Mouse (Mus musculus) gastrocnemius, postnatal 10 days (tissue): ENCODE measurements around the gene Tbc1d19. TPM values are rescaled to one million over a fixed set of nuclear protein-coding genes. Genes with fewer than 3 reads are reported as not detected.

Source experiments
- DNase-seq: peaks from one replicate; pipeline ENCODE4 v3.0.0; 2021; ENCODE audit warnings: mixed read lengths
- long read RNA-seq, 2 experiments: library from polyadenylated mRNA; stranded (forward); transcript quantifications; one replicate each; pipeline ENCODE4 v2.0.0; 2021
- total RNA-seq, 2 experiments: library from RNA; stranded (reverse); gene quantifications; 2 replicates each; pipeline ENCODE4 v1.2.3; 2021

Gene Tbc1d19
- total RNA-seq = 10 to 100 TPM; 20.5 to 21.2 TPM
- long read RNA-seq, experiment 1, transcript Tbc1d19-201 (21 exons, 2,273 nt) = major isoform, 12 of 21 reads
- long read RNA-seq, experiment 1, partial matches to known transcripts = 1 of 21 reads
- long read RNA-seq, experiment 1, other reads (novel, unspliced or antisense) = 8 of 21 reads
- long read RNA-seq, experiment 2, transcript Tbc1d19-201 (21 exons, 2,273 nt) = major isoform, 13 of 17 reads
- long read RNA-seq, experiment 2, partial matches to known transcripts = 0 of 17 reads
- long read RNA-seq, experiment 2, other reads (novel, unspliced or antisense) = 4 of 17 reads

GRCm38 (mm10) chr5:53809115-53809991 lies at the start of gene Tbc1d19:
Gene Tbc1d19, plus strand, starts transcription at chr5:53809606.
- DNase-seq = peak; percentile 80

- DNase-seq = no peak
Observed at GRCm38 (mm10) chr5:53759912-53760311, 49.5 kb upstream of the Tbc1d19 start.

- DNase-seq = no peak
Observed at GRCm38 (mm10) chr5:53760914-53761313, 48.5 kb upstream of the Tbc1d19 start.

- DNase-seq = no peak
Observed at GRCm38 (mm10) chr5:53761346-53761745, 48.1 kb upstream of the Tbc1d19 start.

GRCm38 (mm10) chr5:53784818-53785520 lies 24.4 kb upstream of the Tbc1d19 start:
- DNase-seq = no peak

- DNase-seq = no peak
Observed at GRCm38 (mm10) chr5:53801379-53801778, 8.0 kb upstream of the Tbc1d19 start.

GRCm38 (mm10) chr5:53819711-53820110 lies 10.3 kb downstream of the Tbc1d19 start:
- DNase-seq = peak; percentile 23

GRCm38 (mm10) chr5:53825886-53826285 lies 16.5 kb downstream of the Tbc1d19 start:
- no peak for DNase-seq

- DNase-seq = no peak
Observed at GRCm38 (mm10) chr5:53834489-53834888, 25.1 kb downstream of the Tbc1d19 start.

- DNase-seq = no peak
Observed at GRCm38 (mm10) chr5:53841256-53841655, 31.9 kb downstream of the Tbc1d19 start.

- no peak for DNase-seq
Observed at GRCm38 (mm10) chr5:53848294-53848942, 39.0 kb downstream of the Tbc1d19 start.

GRCm38 (mm10) chr5:53852574-53852973 lies 43.2 kb downstream of the Tbc1d19 start:
- DNase-seq = no peak

- no peak for DNase-seq
Observed at GRCm38 (mm10) chr5:53854561-53854960, 45.2 kb downstream of the Tbc1d19 start.

- no peak for DNase-seq
Observed at GRCm38 (mm10) chr5:53856011-53856410, 46.6 kb downstream of the Tbc1d19 start.

- DNase-seq = no peak
Observed at GRCm38 (mm10) chr5:53865146-53865545, 55.7 kb downstream of the Tbc1d19 start.

GRCm38 (mm10) chr5:53865991-53866390 lies 56.6 kb downstream of the Tbc1d19 start:
- no peak for DNase-seq

- peak; percentile 54 for DNase-seq
Observed at GRCm38 (mm10) chr5:53871665-53872312, 62.4 kb downstream of the Tbc1d19 start.

GRCm38 (mm10) chr5:53874966-53875365 lies 65.6 kb downstream of the Tbc1d19 start:
- no peak for DNase-seq

- no peak for DNase-seq
Observed at GRCm38 (mm10) chr5:53880724-53881123, 71.3 kb downstream of the Tbc1d19 start.

GRCm38 (mm10) chr5:53881381-53881990 lies 72.1 kb downstream of the Tbc1d19 start:
- DNase-seq = no peak

- DNase-seq = peak; percentile 51
Observed at GRCm38 (mm10) chr5:53901406-53901805, 92.0 kb downstream of the Tbc1d19 start.
